Mouse (Mus musculus): ENCODE data around the gene Cap1.
A peak's percentile ranks its signal among the peaks of the same experiment; 100 is the strongest.
"Not testable (repeated sequence)": the region's sequence is repeated elsewhere in the genome, so short reads cannot be mapped to it uniquely, and the experiment has no call there.

The Cap1 gene

DNA sequence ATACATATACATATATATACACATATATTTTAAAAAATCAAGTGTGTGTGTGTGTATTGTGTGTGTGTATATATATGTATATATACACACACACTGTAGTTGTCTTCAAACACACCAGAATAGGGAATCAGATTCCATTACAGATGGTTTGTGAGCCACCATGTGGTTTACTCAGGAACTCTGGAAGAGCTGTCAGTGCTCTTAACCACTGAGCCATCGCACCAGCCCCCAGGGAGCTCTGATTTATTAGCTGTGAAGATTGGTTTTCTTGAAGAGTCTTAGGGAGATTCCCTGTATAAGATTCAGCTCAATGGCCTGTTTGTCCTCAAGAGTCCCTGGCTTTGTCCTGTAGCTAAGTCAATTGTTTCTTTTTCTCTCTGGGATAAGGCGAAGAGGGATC, 47.9 kb downstream of the Cap1 start:
- peak; percentile 46 for DNase-seq (ENCODE audit: inconsistent ontology term)

DNA sequence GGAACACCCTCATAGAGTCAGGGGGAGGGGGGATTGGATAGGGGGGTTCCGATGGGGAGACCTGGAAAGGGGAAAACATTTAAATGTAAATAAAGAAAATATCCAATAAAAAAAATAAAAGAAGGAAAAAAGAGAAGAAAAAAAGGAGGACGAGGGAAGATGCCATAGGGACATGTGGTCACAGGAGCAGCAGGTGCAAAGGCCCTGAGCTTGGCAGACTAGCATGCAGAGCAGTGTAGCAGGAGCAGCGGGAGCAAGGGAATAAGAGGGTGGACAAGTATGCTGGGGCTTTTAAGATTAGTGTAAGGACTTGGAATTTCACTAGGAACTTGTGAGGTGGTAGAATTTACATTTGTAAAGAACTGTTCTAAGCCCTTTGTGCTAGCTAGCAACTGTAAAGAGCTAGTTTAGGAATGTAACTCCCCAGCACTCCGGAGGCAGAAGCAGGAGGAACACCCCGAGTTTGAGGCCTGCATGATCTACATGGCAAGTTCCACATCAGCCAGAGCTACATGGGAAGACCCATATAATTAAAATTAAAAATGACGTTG, 48.6 kb downstream of the Cap1 start:
- DNase-seq (ENCODE audit: inconsistent ontology term) = no peak

- no peak for DNase-seq (ENCODE audit: inconsistent ontology term)
Measured at GRCm38 (mm10) chr4:122836403-122836775, 49.5 kb downstream of the Cap1 start.

DNA sequence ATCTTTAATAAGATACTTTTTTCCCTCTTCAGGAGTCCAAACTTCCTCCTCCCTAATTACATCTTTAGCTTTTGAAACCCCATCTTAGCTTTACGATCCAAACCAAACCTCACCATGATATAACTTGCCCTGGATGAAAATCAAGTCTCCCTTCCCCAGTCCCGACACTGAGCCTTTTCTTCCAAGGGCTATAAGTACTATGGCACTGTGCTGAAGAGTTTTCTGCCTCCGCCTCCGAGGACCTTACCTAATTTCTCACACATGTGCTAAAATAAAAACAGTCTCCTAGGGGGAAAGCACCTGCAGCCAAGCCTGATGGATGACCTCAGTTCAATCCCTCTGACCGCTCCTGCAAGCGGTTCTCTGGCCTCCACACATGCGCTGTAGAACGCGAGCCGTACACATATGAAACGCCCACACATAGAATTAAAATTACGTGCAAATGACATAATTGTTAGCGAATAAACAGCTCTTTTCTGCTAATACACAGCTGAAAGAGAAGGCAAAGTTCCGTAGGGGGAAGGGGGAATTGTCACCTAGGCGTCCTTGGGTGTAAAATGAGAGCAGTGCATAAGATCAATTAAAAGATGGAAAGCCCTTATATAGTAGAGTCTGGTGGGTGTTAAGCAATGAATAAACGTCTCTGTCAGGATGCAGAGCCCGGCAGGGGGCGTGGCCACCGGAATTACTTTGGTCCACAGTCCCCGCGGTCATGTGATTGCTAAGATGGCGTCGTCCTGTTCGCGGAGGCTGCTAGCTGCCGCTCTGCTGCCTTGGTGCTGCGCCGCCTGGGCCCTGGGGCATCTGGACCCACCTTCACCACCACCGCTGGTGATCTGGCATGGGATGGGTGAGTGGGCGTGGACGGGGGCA, 50.1 kb downstream of the Cap1 start, which contains the start of gene Ppt1:
TSS of gene Ppt1 (plus strand) at position 713 of the 873 bp plus-strand sequence.
- DNase-seq (ENCODE audit: inconsistent ontology term) = peak; percentile 93

DNA sequence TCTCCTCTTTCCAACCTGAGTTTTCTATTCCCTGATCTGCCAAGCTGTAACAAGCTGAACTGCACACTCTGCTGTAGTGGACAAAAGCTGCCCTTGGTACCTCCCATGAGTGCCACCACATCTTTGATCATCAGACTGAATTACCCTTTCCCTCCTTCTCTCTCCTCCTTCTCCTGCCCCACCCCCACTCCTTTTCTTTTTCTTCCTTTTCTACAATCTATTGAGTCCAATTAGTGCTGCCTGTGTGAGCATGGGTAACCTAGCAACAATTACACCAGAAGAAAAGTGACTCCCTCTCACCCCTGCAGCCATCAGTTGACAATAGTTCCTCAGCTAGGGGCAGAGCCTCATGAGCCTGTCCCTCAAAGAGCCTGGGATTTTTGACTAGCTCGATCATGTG, 54.0 kb downstream of the Cap1 start:
- no peak for DNase-seq (ENCODE audit: inconsistent ontology term)

DNA sequence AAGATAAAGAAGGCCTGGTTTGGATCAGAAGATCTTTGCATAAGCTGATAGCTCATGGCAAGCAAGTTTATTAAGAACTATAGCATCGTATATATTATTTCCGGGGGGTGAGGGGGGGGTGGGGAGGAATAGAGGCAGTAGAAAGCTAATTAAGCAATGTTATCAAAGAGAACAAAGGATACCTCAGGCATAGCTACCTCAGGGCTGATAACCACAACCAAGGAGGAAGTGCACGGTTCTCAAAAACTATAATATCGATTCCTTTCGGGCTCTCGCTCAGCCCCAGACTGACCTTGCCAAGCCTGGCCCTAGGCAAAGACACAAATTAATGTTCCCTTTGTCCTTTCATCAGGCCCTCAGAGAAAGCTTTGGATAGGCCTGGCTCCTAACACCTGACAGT, 56.5 kb downstream of the Cap1 start:
- no peak for DNase-seq (ENCODE audit: inconsistent ontology term)

DNA sequence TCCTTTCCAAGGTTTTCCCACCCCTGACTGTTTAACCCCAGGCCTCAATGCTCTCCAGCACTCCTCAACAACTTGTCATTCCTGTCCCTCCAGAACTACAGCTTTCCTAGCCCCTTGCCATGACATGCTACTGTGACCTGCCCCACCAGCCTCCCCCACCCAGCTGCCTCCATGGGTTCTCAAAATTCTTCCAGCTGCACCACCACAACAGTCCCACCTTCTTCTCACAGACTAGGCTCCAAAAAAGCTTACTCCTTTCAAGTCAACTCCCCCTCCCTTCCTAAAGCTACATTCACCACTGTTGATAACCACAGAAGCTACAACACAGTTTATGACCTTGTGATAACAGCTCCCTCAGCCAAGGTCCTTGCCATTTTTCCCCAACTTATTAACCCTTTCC, 58.2 kb downstream of the Cap1 start:
- no peak for DNase-seq (ENCODE audit: inconsistent ontology term)

DNA sequence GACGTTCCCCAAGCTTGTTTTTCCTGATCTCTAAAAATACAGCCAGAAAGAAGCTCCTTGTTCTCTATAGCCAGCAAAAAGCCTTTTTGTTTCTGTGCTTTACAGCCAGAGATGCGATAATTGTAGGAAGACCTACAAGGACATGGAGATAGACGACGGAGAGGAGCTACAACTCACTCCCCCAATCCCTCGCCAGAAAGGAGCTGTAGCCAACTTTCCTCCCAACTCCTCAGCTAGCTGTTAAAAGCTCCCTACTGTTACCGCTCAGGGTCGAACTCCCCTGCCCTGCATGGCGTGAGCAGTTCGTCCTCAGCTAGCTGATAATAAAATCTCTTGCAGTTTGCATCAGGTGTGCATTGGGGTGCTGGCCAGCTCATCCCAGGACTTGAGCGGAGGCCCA, 64.9 kb downstream of the Cap1 start:
- DNase-seq (ENCODE audit: inconsistent ontology term) = not testable (repeated sequence)

DNA sequence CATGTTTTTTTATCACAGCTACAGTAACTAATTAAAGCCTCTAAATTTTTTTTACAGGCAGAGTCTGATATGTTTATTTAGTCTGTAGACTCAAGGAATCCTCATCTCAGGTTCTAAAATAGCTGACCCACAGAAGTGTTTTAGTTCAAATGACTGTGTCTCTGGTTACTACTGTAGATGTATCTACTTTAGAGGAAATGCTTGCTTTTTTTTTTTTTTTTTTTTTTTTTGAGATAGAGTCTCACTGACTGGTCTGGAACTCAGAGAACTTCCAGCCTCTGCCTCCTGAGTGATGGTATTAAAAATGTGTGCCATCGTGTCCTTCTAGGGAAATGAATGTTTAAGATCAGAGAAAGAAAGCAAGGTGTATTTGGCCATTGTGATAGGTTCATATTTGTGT, 69.7 kb downstream of the Cap1 start:
- no peak for DNase-seq (ENCODE audit: inconsistent ontology term)

DNA sequence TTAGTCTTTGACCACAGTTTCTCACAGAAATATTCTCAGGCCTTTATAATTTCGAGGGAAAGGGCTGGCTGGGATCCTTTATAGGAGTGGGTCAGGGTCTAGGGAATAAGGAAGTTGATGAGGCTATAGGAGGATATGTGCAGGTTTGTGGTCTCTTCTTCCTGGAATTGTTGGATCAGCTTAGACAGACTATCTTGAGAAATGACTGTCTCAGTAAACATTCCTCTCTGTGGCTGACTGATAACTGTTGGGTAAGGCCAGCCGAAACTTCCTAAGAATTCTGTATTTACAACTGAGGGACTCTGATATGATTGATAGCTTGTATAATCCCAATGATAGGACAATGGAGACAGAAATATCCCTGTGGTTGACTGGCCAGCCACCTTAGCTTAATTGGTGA, 74.0 kb downstream of the Cap1 start:
- DNase-seq (ENCODE audit: inconsistent ontology term) = no peak

DNA sequence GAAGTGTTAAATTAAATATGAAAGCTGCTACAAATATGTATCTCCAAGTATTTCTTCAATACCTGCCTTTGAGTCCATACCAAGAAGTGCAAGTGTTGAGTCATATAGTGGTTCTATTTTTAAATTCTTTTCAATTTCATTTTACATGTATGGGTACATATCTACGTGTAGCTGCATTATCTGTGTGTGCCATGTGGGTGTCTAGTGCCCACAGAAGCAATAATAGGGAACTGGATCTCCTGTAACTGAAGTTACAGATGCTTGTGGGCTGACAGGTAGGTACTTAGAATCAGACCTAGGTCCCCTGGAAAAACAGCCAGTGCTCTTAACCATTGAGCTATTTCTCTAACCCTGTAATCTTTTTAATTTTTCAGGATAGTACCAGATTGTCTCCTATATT, 74.7 kb downstream of the Cap1 start:
- no peak for DNase-seq (ENCODE audit: inconsistent ontology term)

Measured in Muller cell, postnatal 12 days (primary cell).